Mouse (Mus musculus) C2C12 (cell line): ENCODE data around the gene Zyx. TPM values are rescaled to one million over a fixed set of nuclear protein-coding genes. Genes with fewer than 3 reads are reported as not detected.

Experiments
- H3K27me3 ChIP-seq: one replicate; pipeline ENCODE4 v1.6.1; 2011; ENCODE audit not compliant: control insufficient read depth, insufficient read depth, insufficient read length
- H3K36me3 ChIP-seq: one replicate; pipeline ENCODE4 v1.6.1; 2011; ENCODE audit not compliant: control insufficient read depth, insufficient read depth
- H3K4me3 ChIP-seq: one replicate; pipeline ENCODE4 v1.5.1; 2011; ENCODE audit warnings: mild to moderate bottlenecking, control low read depth; ENCODE audit not compliant: poor library complexity, insufficient read depth, severe bottlenecking
- H3K79me2 ChIP-seq: one replicate; pipeline ENCODE4 v1.6.1; 2011; ENCODE audit not compliant: control insufficient read depth, insufficient read depth
- H3K79me3 ChIP-seq: one replicate; pipeline ENCODE4 v1.6.1; 2011; ENCODE audit warnings: low read depth, control low read depth
- H3ac ChIP-seq: one replicate; pipeline ENCODE3; 2011; ENCODE audit warnings: low read depth; ENCODE audit not compliant: control insufficient read depth, insufficient read length
- CEBPB ChIP-seq: IDR thresholded peaks from one replicate; pipeline ENCODE4 v1.6.1; 2011; ENCODE audit warnings: low read depth, mild to moderate bottlenecking, control low read depth, moderate library complexity
- CTCF ChIP-seq: IDR thresholded peaks from one replicate; pipeline ENCODE4 v1.5.1; 2011; ENCODE audit not compliant: control insufficient read depth, insufficient read depth, insufficient read length
- FOSL1 ChIP-seq: IDR thresholded peaks from one replicate; pipeline ENCODE4 v1.8.0; 2011; ENCODE audit warnings: mild to moderate bottlenecking, low read length; ENCODE audit not compliant: poor library complexity, insufficient read depth, severe bottlenecking
- MAX ChIP-seq: IDR thresholded peaks from one replicate; pipeline ENCODE4 v1.6.1; 2011; ENCODE audit warnings: mild to moderate bottlenecking, control low read depth
- MYOD1 ChIP-seq: IDR thresholded peaks from one replicate; pipeline ENCODE4 v1.6.1; 2011; ENCODE audit warnings: low read depth; ENCODE audit not compliant: control insufficient read depth, insufficient read length
- MYOG ChIP-seq: IDR thresholded peaks from one replicate; pipeline ENCODE4 v1.6.1; 2011; ENCODE audit not compliant: control insufficient read depth, insufficient read length; ENCODE audit errors: extremely low read depth
- USF1 ChIP-seq: IDR thresholded peaks from one replicate; pipeline ENCODE4 v1.6.1; 2011; ENCODE audit warnings: low read depth, mild to moderate bottlenecking, control low read depth, moderate library complexity
- polyA plus RNA-seq: library from polyadenylated mRNA; unstranded; fragments of >200 nt; fragmentation: generic; extraction: Trizol; gene quantifications from one replicate; pipeline ENCODE4 v1.2.1, GENCODE M21; 2012; ENCODE audit warnings: missing spikeins

Gene Zyx
- polyA plus RNA-seq, 1 experiment, result 694 TPM

DNA sequence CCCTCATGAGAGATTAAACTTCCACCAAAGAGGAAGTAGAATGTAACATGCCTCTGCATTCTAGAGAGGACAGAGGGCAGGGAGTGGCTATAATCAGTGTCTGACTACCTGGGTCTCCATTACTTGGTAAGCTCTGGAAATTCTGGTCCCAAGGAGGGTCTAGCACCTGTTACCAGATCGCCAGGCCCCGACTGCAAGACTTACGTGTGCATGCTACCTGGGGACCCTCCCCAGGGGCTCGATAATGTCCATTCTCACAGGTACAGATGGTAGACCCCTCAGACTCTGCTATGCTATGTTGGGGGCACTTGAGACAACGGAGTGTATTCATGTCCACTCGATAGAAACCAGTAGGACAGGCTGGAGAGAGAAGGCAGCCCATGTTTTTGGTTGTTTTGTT, 15.8 kb downstream of the Zyx start:
- H3K79me3 ChIP-seq, result no peaks in the 10 kb centered on the region
- H3K36me3 ChIP-seq, result peaks cover 4% of the 10 kb centered on the region
- no peak for TF ChIP-seq CEBPB
- TF ChIP-seq MAX, result no peak
- no peak for TF ChIP-seq CTCF
- TF ChIP-seq USF1, result no peak
- TF ChIP-seq MYOG, result no peak
- TF ChIP-seq FOSL1, result no peak
- TF ChIP-seq MYOD1, result no peak
- H3ac ChIP-seq, result no peak overlapping the region
- H3K27me3 ChIP-seq, result no peaks in the 10 kb centered on the region
- H3K4me3 ChIP-seq, result no peak overlapping the region
- no peaks in the 10 kb centered on the region for H3K79me2 ChIP-seq

DNA sequence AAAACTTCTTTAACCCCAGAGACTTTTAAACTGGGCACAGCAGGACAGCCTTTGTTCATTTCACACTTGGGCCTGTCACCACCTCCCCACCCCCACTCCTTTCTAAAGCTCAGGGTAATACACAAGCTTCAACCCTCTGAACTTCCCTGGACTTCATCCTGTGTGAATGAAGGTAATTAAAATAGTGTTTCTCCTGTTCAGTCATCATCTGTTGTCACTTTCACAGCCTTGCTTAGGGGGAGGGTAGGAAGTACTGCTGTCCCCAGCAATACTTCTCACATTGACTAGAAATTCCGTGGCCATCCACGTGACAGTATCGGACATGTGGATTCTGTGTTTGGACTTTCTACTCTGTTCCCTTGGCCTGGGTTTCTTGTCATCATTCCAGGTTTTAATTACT, 20.4 kb downstream of the Zyx start:
- Histone ChIP-seq H3K27me3 (no peaks in the 10 kb centered on the region), H3K79me3 (no peaks in the 10 kb centered on the region), H3K4me3 (no peak overlapping the region), H3K36me3 (no peaks in the 10 kb centered on the region), H3K79me2 (no peaks in the 10 kb centered on the region), H3ac (no peak overlapping the region)
- TF ChIP-seq MAX (no peak), MYOG (no peak), CTCF (no peak), USF1 (no peak), CEBPB (no peak), FOSL1 (no peak), MYOD1 (no peak)

DNA sequence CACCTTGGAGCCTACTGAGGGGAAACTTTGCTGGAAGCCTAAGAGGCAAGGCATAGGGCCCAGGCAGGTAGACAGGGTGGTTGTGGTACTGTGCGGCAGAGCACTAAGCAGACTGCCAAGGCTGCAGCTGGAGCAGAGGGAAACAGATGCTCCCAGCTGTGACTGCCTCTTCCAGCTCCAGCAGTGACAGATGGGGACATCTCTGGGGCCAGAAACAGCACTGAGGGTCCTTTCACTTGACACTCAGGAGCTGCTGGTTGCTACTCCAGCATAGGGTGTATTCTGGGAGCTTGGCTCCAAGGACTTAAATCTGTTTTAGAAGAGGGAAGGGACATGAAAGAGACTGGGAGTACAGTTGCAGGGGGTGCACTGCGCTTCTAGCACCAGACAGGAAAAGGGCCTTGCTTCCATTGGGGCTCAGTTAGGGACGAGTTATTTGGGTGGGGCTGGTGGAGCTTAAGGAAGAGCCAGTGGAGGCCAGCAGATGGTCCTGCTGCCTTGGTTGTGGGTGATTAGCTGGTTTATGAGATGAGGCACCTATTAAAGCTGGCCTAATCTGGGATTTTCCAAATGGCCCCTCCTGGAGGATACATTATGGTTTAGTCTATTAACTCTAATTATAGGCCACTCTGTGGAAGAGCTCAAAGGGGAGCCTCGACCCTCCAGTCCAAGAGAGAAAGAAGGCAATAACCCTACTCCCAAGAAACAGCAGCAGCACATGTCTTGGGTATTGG, 21.4 kb downstream of the Zyx start:
- no peak overlapping the region for H3ac ChIP-seq
- no peaks in the 10 kb centered on the region for H3K79me2 ChIP-seq
- no peaks in the 10 kb centered on the region for H3K36me3 ChIP-seq
- H3K79me3 ChIP-seq, result no peaks in the 10 kb centered on the region
- H3K4me3 ChIP-seq, result no peak overlapping the region
- no peaks in the 10 kb centered on the region for H3K27me3 ChIP-seq
- no peak for TF ChIP-seq MYOG

GRCm38 (mm10) chr6:42372001-42372400, 22.6 kb downstream of the Zyx start:
- H3ac ChIP-seq, result no peak overlapping the region
- no peaks in the 10 kb centered on the region for H3K79me3 ChIP-seq
- no peak overlapping the region for H3K4me3 ChIP-seq
- H3K27me3 ChIP-seq, result no peaks in the 10 kb centered on the region
- TF ChIP-seq CEBPB, result no peak
- TF ChIP-seq MYOD1, result no peak
- no peak for TF ChIP-seq CTCF
- no peaks in the 10 kb centered on the region for H3K79me2 ChIP-seq
- H3K36me3 ChIP-seq, result no peaks in the 10 kb centered on the region

GRCm38 (mm10) chr6:42372421-42372815, 23.0 kb downstream of the Zyx start:
- H3K4me3 ChIP-seq, result no peak overlapping the region
- no peaks in the 10 kb centered on the region for H3K79me3 ChIP-seq
- no peaks in the 10 kb centered on the region for H3K27me3 ChIP-seq
- no peaks in the 10 kb centered on the region for H3K79me2 ChIP-seq
- TF ChIP-seq MYOD1, result no peak
- TF ChIP-seq CTCF, result no peak
- TF ChIP-seq FOSL1, result no peak
- TF ChIP-seq MAX, result no peak
- TF ChIP-seq CEBPB, result no peak
- TF ChIP-seq MYOG, result no peak
- TF ChIP-seq USF1, result no peak
- H3K36me3 ChIP-seq, result no peaks in the 10 kb centered on the region
- no peak overlapping the region for H3ac ChIP-seq

- TF ChIP-seq MAX, result no peak
- TF ChIP-seq CEBPB, result no peak
- no peak for TF ChIP-seq FOSL1
- no peak for TF ChIP-seq CTCF
- TF ChIP-seq USF1, result no peak
- no peak for TF ChIP-seq MYOD1
- no peak for TF ChIP-seq MYOG
- H3K4me3 ChIP-seq, result no peak within 1 kb of the TSS
- peak within 1 kb of the TSS; percentile 56 for H3ac ChIP-seq
- H3K79me2 ChIP-seq, result no peaks in the 10 kb centered on the region
- H3K27me3 ChIP-seq, result no peaks in the 10 kb centered on the region
- H3K36me3 ChIP-seq, result no peaks in the 10 kb centered on the region
- H3K79me3 ChIP-seq, result no peaks in the 10 kb centered on the region
Measured at GRCm38 (mm10) chr6:42372816-42373547, 23.6 kb downstream of the Zyx start, which contains the start of gene Epha1. Epha1 (minus strand) TSS chr6:42373268.
